8 mouse cellular contexts compared by ENCODE assay signal in the genomic region with DNA sequence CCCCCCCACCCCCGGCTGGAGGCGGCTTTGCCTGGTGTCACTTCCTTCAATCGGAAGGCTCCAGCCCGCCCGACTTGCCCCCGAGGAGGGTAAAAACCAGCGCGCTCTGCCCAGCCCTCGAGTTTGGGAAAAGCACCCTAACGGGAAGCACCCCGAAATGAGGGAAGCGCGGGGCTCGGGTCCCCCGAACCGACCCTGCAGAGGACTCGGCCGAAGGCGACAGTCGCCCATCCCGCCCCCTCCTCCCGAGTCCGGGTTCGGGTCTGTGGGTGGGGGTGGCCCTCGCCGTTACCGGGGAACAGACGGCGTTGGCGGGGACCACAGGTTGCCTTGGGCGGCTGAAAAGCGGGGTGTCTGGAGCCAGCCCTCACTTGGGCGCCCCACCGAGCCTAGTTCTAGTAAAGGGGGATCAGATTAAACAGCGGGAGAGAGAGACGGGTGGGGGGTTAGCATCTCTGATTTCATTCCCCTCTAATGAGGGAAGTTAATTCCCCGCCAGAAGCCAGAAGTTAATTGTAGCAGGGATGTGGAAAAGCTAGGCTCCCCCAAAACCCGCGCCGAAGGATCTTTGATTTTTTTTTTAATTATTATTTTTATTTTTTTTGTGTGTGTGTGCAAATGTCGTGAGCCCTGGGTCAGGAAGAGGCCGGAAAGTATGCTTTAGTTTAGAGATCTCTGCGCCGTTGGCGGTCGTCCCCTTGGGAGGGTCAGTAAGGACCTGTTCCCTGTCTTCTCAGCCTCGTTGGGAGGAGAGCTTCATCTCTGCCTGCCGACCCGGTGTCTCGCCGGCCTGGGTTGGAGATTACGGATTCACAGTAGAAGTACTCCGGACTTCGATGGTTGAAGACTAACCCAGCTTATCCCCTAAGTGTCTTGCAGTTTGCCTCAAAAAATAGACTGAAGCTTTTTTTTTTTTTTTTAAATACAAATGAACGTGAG. TPM values are rescaled to one million over a fixed set of nuclear protein-coding genes. Genes with fewer than 3 reads are reported as not detected.
DNase-seq lines count a peak whose midpoint lies in the region; ATAC-seq and TF ChIP-seq lines count a peak whose summit lies in the region.

No protein-coding gene starts in this region.

- H3K4me3 ChIP-seq in left cerebral cortex, adult 2 months: peak overlapping the region; percentile 64
- peak overlapping the region; percentile 92 for H3K4me3 ChIP-seq in bone marrow macrophage, adult 2 months (ENCODE audit: insufficient read depth, low read length)
- H3K4me3 ChIP-seq in forebrain, embryonic 11.5 days (ENCODE audit: low read depth, low read length): peak overlapping the region; percentile 98
- H3K4me3 ChIP-seq in hindbrain, embryonic 15.5 days: peak overlapping the region; percentile 85
- H3K4me3 ChIP-seq in liver, embryonic 15.5 days (replicated peaks): peak overlapping the region; percentile 84
- peak overlapping the region; percentile 64 for H3K4me3 ChIP-seq in neural tube, embryonic 14.5 days (ENCODE audit: low read depth, low read length)

- under 1% methylated on average over 55 of the region's 55 CpGs for WGBS in forebrain, embryonic 11.5 days
- WGBS in hindbrain, embryonic 15.5 days: under 1% methylated on average over 55 of the region's 55 CpGs
- under 1% methylated on average over 55 of the region's 55 CpGs for WGBS in liver, embryonic 15.5 days (ENCODE audit: insufficient replicate concordance)
- under 1% methylated on average over 48 of the region's 55 CpGs for WGBS in neural tube, embryonic 14.5 days

- H3K27ac ChIP-seq in left cerebral cortex, adult 2 months: peak overlapping the region; percentile 90
- H3K27ac ChIP-seq in bone marrow macrophage, adult 2 months (ENCODE audit: insufficient read depth, low read depth, low read length): peak overlapping the region; percentile 56
- peak overlapping the region; percentile 78 for H3K27ac ChIP-seq in forebrain, embryonic 11.5 days (ENCODE audit: low read depth, low read length)
- H3K27ac ChIP-seq in hindbrain, embryonic 15.5 days (replicated peaks): peak overlapping the region; percentile 90
- peak overlapping the region; percentile 96 for H3K27ac ChIP-seq in liver, embryonic 15.5 days (replicated peaks)
- H3K27ac ChIP-seq in neural tube, embryonic 14.5 days (ENCODE audit: low read depth, low read length): peak overlapping the region; percentile 81

- peak overlapping the region; percentile 83 for H3K4me2 ChIP-seq in forebrain, embryonic 11.5 days (ENCODE audit: low read depth, low read length, severe bottlenecking)
- peak overlapping the region; percentile 80 for H3K4me2 ChIP-seq in hindbrain, embryonic 15.5 days
- H3K4me2 ChIP-seq in liver, embryonic 15.5 days: peak overlapping the region; percentile 86
- peak overlapping the region; percentile 85 for H3K4me2 ChIP-seq in neural tube, embryonic 14.5 days (ENCODE audit: low read depth, low read length)

- TF ChIP-seq POLR2A in bone marrow macrophage, adult 2 months (IDR thresholded peaks at IDR 0.05; ENCODE audit: borderline replicate concordance, low read depth, low read length): no peak

- peak overlapping the region; percentile 94 for H3K9ac ChIP-seq in forebrain, embryonic 11.5 days (ENCODE audit: low read length)
- H3K9ac ChIP-seq in hindbrain, embryonic 15.5 days: peak overlapping the region; percentile 64
- H3K9ac ChIP-seq in liver, embryonic 15.5 days: peak overlapping the region; percentile 97
- H3K9ac ChIP-seq in neural tube, embryonic 14.5 days (replicated peaks; ENCODE audit: low read depth, low read length): peak overlapping the region; percentile 91

- H3K27me3 ChIP-seq in forebrain, embryonic 11.5 days (ENCODE audit: control insufficient read depth, insufficient read depth, low read length): no peaks in the 10 kb centered on the region
- H3K27me3 ChIP-seq in hindbrain, embryonic 15.5 days: no peaks in the 10 kb centered on the region
- no peaks in the 10 kb centered on the region for H3K27me3 ChIP-seq in liver, embryonic 15.5 days
- no peaks in the 10 kb centered on the region for H3K27me3 ChIP-seq in neural tube, embryonic 14.5 days (ENCODE audit: control insufficient read depth, insufficient read depth, low read length)

- no peak for TF ChIP-seq CTCF in left cerebral cortex, adult 2 months (IDR thresholded peaks at IDR 0.05)
- no peak for TF ChIP-seq CTCF in bone marrow macrophage, adult 2 months (IDR thresholded peaks at IDR 0.05; ENCODE audit: low read depth, low read length)

- peak in 1 of 2 experiments; percentile 49 for DNase-seq in left cerebral cortex, adult 2 months (ENCODE audit: extremely low spot score in 1 of 2, low spot score in 2 of 2)
- DNase-seq in left cerebral cortex, adult 11 months (ENCODE audit: low spot score): no peak
- peak; percentile 62 for DNase-seq in forebrain, embryonic 11.5 days (ENCODE audit: low spot score)

- ATAC-seq in forebrain, embryonic 11.5 days (replicated peaks; ENCODE audit: low FRiP score): peak; percentile 21; the same call in 1 of the 2 replicates
- ATAC-seq in hindbrain, embryonic 15.5 days (ENCODE audit: low FRiP score, low read depth): peak; percentile 31; the same call in 1 of the 2 replicates
- ATAC-seq in liver, embryonic 15.5 days (ENCODE audit: insufficient read depth): 0 out of 2 replicates have a peak, but pooled peaks have one; percentile 0
- ATAC-seq in neural tube, embryonic 14.5 days (ENCODE audit: low read depth): 0 out of 2 replicates have a peak, but pooled peaks have one; percentile 18
- ATAC-seq in inflammation-experienced regulatory T-cells, adult 6 months: no peak

- H3K4me1 ChIP-seq in bone marrow macrophage, adult 2 months (ENCODE audit: control insufficient read depth, insufficient read depth, low read length): peaks cover 27% of the 10 kb centered on the region
- peaks cover 9% of the 10 kb centered on the region for H3K4me1 ChIP-seq in forebrain, embryonic 11.5 days (replicated peaks; ENCODE audit: control insufficient read depth, insufficient read depth, low read length)
- H3K4me1 ChIP-seq in hindbrain, embryonic 15.5 days (replicated peaks): peaks cover 28% of the 10 kb centered on the region
- peaks cover 68% of the 10 kb centered on the region for H3K4me1 ChIP-seq in liver, embryonic 15.5 days (replicated peaks)
- peaks cover 25% of the 10 kb centered on the region for H3K4me1 ChIP-seq in neural tube, embryonic 14.5 days (ENCODE audit: control insufficient read depth, insufficient read depth, low read length)

- H3K9me3 ChIP-seq in forebrain, embryonic 11.5 days (ENCODE audit: control insufficient read depth, low read length): no peaks in the 10 kb centered on the region
- no peaks in the 10 kb centered on the region for H3K9me3 ChIP-seq in hindbrain, embryonic 15.5 days
- H3K9me3 ChIP-seq in liver, embryonic 15.5 days (replicated peaks): no peaks in the 10 kb centered on the region
- no peaks in the 10 kb centered on the region for H3K9me3 ChIP-seq in neural tube, embryonic 14.5 days (ENCODE audit: control insufficient read depth, low read length)

- peaks cover 6% of the 10 kb centered on the region; the same call in 1 of the 2 replicates for H3K36me3 ChIP-seq in forebrain, embryonic 11.5 days (ENCODE audit: control insufficient read depth, insufficient read depth, low read length)
- peaks cover 19% of the 10 kb centered on the region for H3K36me3 ChIP-seq in hindbrain, embryonic 15.5 days
- H3K36me3 ChIP-seq in liver, embryonic 15.5 days (replicated peaks): peaks cover 37% of the 10 kb centered on the region
- peaks cover 12% of the 10 kb centered on the region for H3K36me3 ChIP-seq in neural tube, embryonic 14.5 days (ENCODE audit: control insufficient read depth, insufficient read depth, low read length)

- intact Hi-C loops in left cerebral cortex, adult 2 months (cut with DNase I): loop anchor here (1.0 to 2.0 kb wide), 2 partner anchors 28 to 49 kb away; partner anchors contain the start of genes Coq5 and Dynll1

RNA-seq across cellular contexts. Expression of gene Srsf9, which starts 0.9 kb away (rescaled TPM):
- total RNA-seq in left cerebral cortex, adult 2 months (2021): 10 to 100 TPM; 68.0 to 74.5 TPM
- 114 and 123 TPM in 2 replicates for polyA plus RNA-seq in bone marrow macrophage, adult 2 months (2012; ENCODE audit: insufficient read depth, insufficient read length, missing spikeins)
- polyA plus RNA-seq in forebrain, embryonic 11.5 days (2014; fragmentation: Nextera tagmentation; extraction: Ambion mirVana): 373 and 388 TPM in 2 replicates
- 142 and 146 TPM in 2 replicates for polyA plus RNA-seq in hindbrain, embryonic 15.5 days (2015; fragmentation: Nextera tagmentation; extraction: Ambion mirVana)
- polyA plus RNA-seq in liver, embryonic 15.5 days (2015; fragmentation: Nextera tagmentation; extraction: Ambion mirVana): 88.7 and 92.1 TPM in 2 replicates
- polyA plus RNA-seq in neural tube, embryonic 14.5 days (2014; fragmentation: Nextera tagmentation; extraction: Ambion mirVana): 123 and 140 TPM in 2 replicates
- polyA plus RNA-seq in inflammation-experienced regulatory T-cells, adult 6 months (2017; shearing (Covaris generic)): 10 to 100 TPM; 15.7 to 26.8 (median 26.5) TPM

RNA-seq across cellular contexts. Expression of gene Gatc, which starts 13.1 kb away (rescaled TPM):
- total RNA-seq in left cerebral cortex, adult 2 months (2021): 10 to 100 TPM; 20.6 to 20.9 TPM
- polyA plus RNA-seq in bone marrow macrophage, adult 2 months (2012; ENCODE audit: insufficient read depth, insufficient read length, missing spikeins): 28.8 and 31.4 TPM in 2 replicates
- polyA plus RNA-seq in forebrain, embryonic 11.5 days (2014; fragmentation: Nextera tagmentation; extraction: Ambion mirVana): 51.5 and 51.6 TPM in 2 replicates
- polyA plus RNA-seq in hindbrain, embryonic 15.5 days (2015; fragmentation: Nextera tagmentation; extraction: Ambion mirVana): 32.3 and 45.2 TPM in 2 replicates
- polyA plus RNA-seq in liver, embryonic 15.5 days (2015; fragmentation: Nextera tagmentation; extraction: Ambion mirVana): 11.6 and 13.4 TPM in 2 replicates
- 45.4 and 53.5 TPM in 2 replicates for polyA plus RNA-seq in neural tube, embryonic 14.5 days (2014; fragmentation: Nextera tagmentation; extraction: Ambion mirVana)
- polyA plus RNA-seq in inflammation-experienced regulatory T-cells, adult 6 months (2017; shearing (Covaris generic)): 10 to 100 TPM; 10.7 to 12.5 (median 11.3) TPM

RNA-seq across cellular contexts. Expression of gene Triap1, which starts 13.1 kb away (rescaled TPM):
- 10 to 100 TPM; 21.4 to 24.5 TPM for total RNA-seq in left cerebral cortex, adult 2 months (2021)
- 60.2 and 68.9 TPM in 2 replicates for polyA plus RNA-seq in bone marrow macrophage, adult 2 months (2012; ENCODE audit: insufficient read depth, insufficient read length, missing spikeins)
- 56.4 and 59.4 TPM in 2 replicates for polyA plus RNA-seq in forebrain, embryonic 11.5 days (2014; fragmentation: Nextera tagmentation; extraction: Ambion mirVana)
- 51.0 and 53.7 TPM in 2 replicates for polyA plus RNA-seq in hindbrain, embryonic 15.5 days (2015; fragmentation: Nextera tagmentation; extraction: Ambion mirVana)
- polyA plus RNA-seq in liver, embryonic 15.5 days (2015; fragmentation: Nextera tagmentation; extraction: Ambion mirVana): 26.6 and 29.6 TPM in 2 replicates
- polyA plus RNA-seq in neural tube, embryonic 14.5 days (2014; fragmentation: Nextera tagmentation; extraction: Ambion mirVana): 54.5 and 59.2 TPM in 2 replicates
- 10 to 100 TPM; 40.3 to 56.5 (median 51.5) TPM for polyA plus RNA-seq in inflammation-experienced regulatory T-cells, adult 6 months (2017; shearing (Covaris generic))

RNA-seq across cellular contexts. Expression of gene Cox6a1, which starts 20.9 kb away (rescaled TPM):
- total RNA-seq in left cerebral cortex, adult 2 months (2021): 100 to 1,000 TPM; 701 to 719 TPM
- 445 and 473 TPM in 2 replicates for polyA plus RNA-seq in bone marrow macrophage, adult 2 months (2012; ENCODE audit: insufficient read depth, insufficient read length, missing spikeins)
- polyA plus RNA-seq in forebrain, embryonic 11.5 days (2014; fragmentation: Nextera tagmentation; extraction: Ambion mirVana): 674 and 731 TPM in 2 replicates
- 1,223 and 1,255 TPM in 2 replicates for polyA plus RNA-seq in hindbrain, embryonic 15.5 days (2015; fragmentation: Nextera tagmentation; extraction: Ambion mirVana)
- polyA plus RNA-seq in liver, embryonic 15.5 days (2015; fragmentation: Nextera tagmentation; extraction: Ambion mirVana): 700 and 702 TPM in 2 replicates
- polyA plus RNA-seq in neural tube, embryonic 14.5 days (2014; fragmentation: Nextera tagmentation; extraction: Ambion mirVana): 1,051 and 1,284 TPM in 2 replicates
- 100 to 1,000 TPM; 550 to 644 (median 560) TPM for polyA plus RNA-seq in inflammation-experienced regulatory T-cells, adult 6 months (2017; shearing (Covaris generic))

RNA-seq across cellular contexts. Expression of gene Dynll1, which starts 27.1 kb away (rescaled TPM):
- 100 to 1,000 TPM; 608 to 642 TPM for total RNA-seq in left cerebral cortex, adult 2 months (2021)
- polyA plus RNA-seq in bone marrow macrophage, adult 2 months (2012; ENCODE audit: insufficient read depth, insufficient read length, missing spikeins): 238 and 243 TPM in 2 replicates
- 1,518 and 1,534 TPM in 2 replicates for polyA plus RNA-seq in forebrain, embryonic 11.5 days (2014; fragmentation: Nextera tagmentation; extraction: Ambion mirVana)
- polyA plus RNA-seq in hindbrain, embryonic 15.5 days (2015; fragmentation: Nextera tagmentation; extraction: Ambion mirVana): 1,255 and 1,318 TPM in 2 replicates
- 525 and 554 TPM in 2 replicates for polyA plus RNA-seq in liver, embryonic 15.5 days (2015; fragmentation: Nextera tagmentation; extraction: Ambion mirVana)
- polyA plus RNA-seq in neural tube, embryonic 14.5 days (2014; fragmentation: Nextera tagmentation; extraction: Ambion mirVana): 1,143 and 1,163 TPM in 2 replicates
- polyA plus RNA-seq in inflammation-experienced regulatory T-cells, adult 6 months (2017; shearing (Covaris generic)): 100 to 1,000 TPM; 360 to 571 (median 381) TPM
